Comparison of ENCODE assay signal across 15 mouse cellular contexts in the genomic region with DNA sequence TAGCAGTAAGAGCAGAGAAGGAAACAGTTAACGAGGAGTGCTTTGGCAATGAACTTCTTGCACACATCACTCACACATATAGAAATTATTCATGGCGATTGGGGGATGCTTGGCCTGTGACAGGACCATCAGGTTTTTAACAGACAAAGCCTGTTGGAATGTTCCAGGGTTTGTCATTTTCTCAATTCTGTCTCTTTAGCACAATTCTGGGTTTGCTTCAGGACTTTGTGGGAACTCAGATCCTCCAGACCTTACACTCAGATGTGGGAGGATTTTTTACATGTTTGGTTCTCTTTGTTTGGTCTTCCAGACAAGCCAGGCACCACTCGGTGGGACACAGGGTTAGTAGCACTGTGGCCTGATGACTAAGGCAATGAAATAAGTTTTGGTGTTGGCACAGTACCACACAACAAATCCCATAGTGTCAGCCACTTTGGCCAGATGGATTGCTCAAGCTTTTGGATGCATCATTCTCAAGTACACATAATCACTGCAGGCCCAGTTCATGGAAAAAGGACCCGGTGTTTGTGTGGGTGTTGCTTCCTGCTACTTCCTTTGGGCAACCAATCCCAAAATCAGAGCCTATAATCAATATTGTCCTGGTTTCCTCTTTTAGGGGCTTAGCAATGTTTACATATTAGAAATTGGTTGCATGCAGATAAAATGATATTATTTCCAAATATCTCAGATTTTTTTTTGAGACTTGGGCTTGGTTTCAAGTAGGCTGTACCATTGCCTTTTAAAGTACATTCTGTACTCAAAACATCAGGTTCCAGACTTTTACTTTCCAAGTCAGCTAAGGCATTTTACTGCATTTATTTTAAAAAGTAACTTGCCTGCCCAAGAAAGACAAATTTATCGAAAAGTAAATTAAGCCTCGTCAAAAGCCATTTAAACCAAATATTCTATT.
DNase-seq lines count a peak whose midpoint lies in the region; ATAC-seq lines count a peak whose summit lies in the region.
"Had no signal": no experiment of that assay in that cellular context is flagged by ENCODE, and none has a peak within 500 bp of the region (broad histone marks: within the 10 kb centered on the region; RNA-seq: fewer than 3 reads in every experiment).

No protein-coding gene starts in this region.

- H3K4me3 ChIP-seq in heart, embryonic 10.5 days, result no peak overlapping the region
- H3K4me3 ChIP-seq in lung, embryonic 16.5 days (ENCODE audit: low read length), result no peak overlapping the region
- H3K4me3 ChIP-seq: hindbrain, embryonic 15.5 days; kidney, embryonic 15.5 days; limb, embryonic 13.5 days had no signal

- H3K4me2 ChIP-seq in lung, embryonic 16.5 days (ENCODE audit: low read depth, low read length), result no peak overlapping the region
- H3K4me2 ChIP-seq: hindbrain, embryonic 15.5 days; kidney, embryonic 15.5 days; limb, embryonic 13.5 days had no signal

- no peaks in the 10 kb centered on the region for H3K27me3 ChIP-seq in heart, embryonic 10.5 days (ENCODE audit: insufficient read depth, poor library complexity, severe bottlenecking)
- no peaks in the 10 kb centered on the region for H3K27me3 ChIP-seq in lung, embryonic 16.5 days (ENCODE audit: control insufficient read depth, insufficient read depth, low read depth, low read length)
- H3K27me3 ChIP-seq: hindbrain, embryonic 15.5 days; kidney, embryonic 15.5 days; limb, embryonic 13.5 days had no signal

- H3K9me3 ChIP-seq in heart, embryonic 10.5 days, result no peaks in the 10 kb centered on the region
- no peaks in the 10 kb centered on the region for H3K9me3 ChIP-seq in lung, embryonic 16.5 days (ENCODE audit: control insufficient read depth, low read length)
- H3K9me3 ChIP-seq: hindbrain, embryonic 15.5 days; kidney, embryonic 15.5 days; limb, embryonic 13.5 days had no signal

- peak; percentile 97 for DNase-seq in heart, adult 11 months
- DNase-seq in heart, embryonic 10.5 days (ENCODE audit: low spot score), result no peak
- peak; percentile 64 for DNase-seq in Muller cell, postnatal 12 days (ENCODE audit: inconsistent ontology term)
- peak; percentile 36 to 50 for DNase-seq in adrenal gland, postnatal 36 days
- no peak for DNase-seq in left cerebral cortex, postnatal 14 days (ENCODE audit: low spot score in 2 of 2)
- no peak for DNase-seq in cerebellum, adult 8-10 months
- DNase-seq in kidney, postnatal 10 days, result no peak
- DNase-seq: B cell, adult 2 months; cerebellum, adult 18-20 months; embryo, embryonic 11 days; spleen, adult 18-20 months had no signal

- no peak overlapping the region for H3K27ac ChIP-seq in heart, embryonic 10.5 days
- peak overlapping the region; percentile 45 for H3K27ac ChIP-seq in lung, embryonic 16.5 days (ENCODE audit: low read length)
- H3K27ac ChIP-seq: hindbrain, embryonic 15.5 days; kidney, embryonic 15.5 days; limb, embryonic 13.5 days had no signal

- WGBS in heart, embryonic 10.5 days, result 87% methylated on average over 6 of the region's 6 CpGs
- WGBS in lung, embryonic 16.5 days, result 52% methylated on average over 6 of the region's 6 CpGs

- no peaks in the 10 kb centered on the region for H3K4me1 ChIP-seq in heart, embryonic 10.5 days
- H3K4me1 ChIP-seq in lung, embryonic 16.5 days (replicated peaks; ENCODE audit: control insufficient read depth, insufficient read depth, low read length), result no peaks in the 10 kb centered on the region
- H3K4me1 ChIP-seq: hindbrain, embryonic 15.5 days; kidney, embryonic 15.5 days; limb, embryonic 13.5 days had no signal

- intact Hi-C loops in left cerebral cortex, postnatal 14 days (cut with DNase I), result no loop called here

- ATAC-seq in lung, embryonic 16.5 days (ENCODE audit: low read depth), result peak; percentile 90

- no peaks in the 10 kb centered on the region for H3K36me3 ChIP-seq in heart, embryonic 10.5 days
- no peaks in the 10 kb centered on the region for H3K36me3 ChIP-seq in lung, embryonic 16.5 days (ENCODE audit: control insufficient read depth, insufficient read depth, low read length)
- H3K36me3 ChIP-seq: hindbrain, embryonic 15.5 days; kidney, embryonic 15.5 days; limb, embryonic 13.5 days had no signal

- H3K9ac ChIP-seq in lung, embryonic 16.5 days (ENCODE audit: low read length), result no peak overlapping the region
- H3K9ac ChIP-seq: hindbrain, embryonic 15.5 days; kidney, embryonic 15.5 days; limb, embryonic 13.5 days had no signal

Comparison
In these comparisons a context has a peak if more than half of its experiments do, and no peak if none do; other contexts are left out.
1. DNase-seq: peak in heart, adult 11 months (single experiment), Muller cell, postnatal 12 days (single experiment) and adrenal gland, postnatal 36 days (2 of 2); none in heart, embryonic 10.5 days (single experiment), left cerebral cortex, postnatal 14 days (0 of 2), cerebellum, adult 8-10 months (single experiment) and kidney, postnatal 10 days (single experiment).